Mouse (Mus musculus) monocyte, adult 5-6 weeks (primary cell): Measurements from ENCODE around the gene Plek2. TPM values are rescaled to one million over a fixed set of nuclear protein-coding genes. Genes with fewer than 3 reads are reported as not detected.
"Not testable (repeated sequence)": the region's sequence is repeated elsewhere in the genome, so short reads cannot be mapped to it uniquely, and the experiment has no call there.

ENCODE experiments used
- ATAC-seq: fragments of 153-309, 156-312 bp; replicated peaks from 2 replicates; pipeline ENCODE4 v1.8.0; 2017; ENCODE audit warnings: mild to moderate bottlenecking; ENCODE audit not compliant: low TSS enrichment, insufficient number of reproducible peaks, severe bottlenecking, poor library complexity, low FRiP score
- total RNA-seq: library from RNA; stranded (forward); fragments of 200-1000, 200-491, 200-594 nt; gene quantifications from 3 replicates; pipeline ENCODE4 v1.2.3, GENCODE M21; 2017

Gene Plek2
- total RNA-seq: not detected in 3 replicates

GRCm38 (mm10) chr12:78906707-78907162, at the start of gene Plek2:
Plek2 (minus strand) TSS chr12:78906964.
- no peak for ATAC-seq

GRCm38 (mm10) chr12:78956405-78956804, 49.6 kb upstream of the Plek2 start:
- no peak for ATAC-seq

DNA sequence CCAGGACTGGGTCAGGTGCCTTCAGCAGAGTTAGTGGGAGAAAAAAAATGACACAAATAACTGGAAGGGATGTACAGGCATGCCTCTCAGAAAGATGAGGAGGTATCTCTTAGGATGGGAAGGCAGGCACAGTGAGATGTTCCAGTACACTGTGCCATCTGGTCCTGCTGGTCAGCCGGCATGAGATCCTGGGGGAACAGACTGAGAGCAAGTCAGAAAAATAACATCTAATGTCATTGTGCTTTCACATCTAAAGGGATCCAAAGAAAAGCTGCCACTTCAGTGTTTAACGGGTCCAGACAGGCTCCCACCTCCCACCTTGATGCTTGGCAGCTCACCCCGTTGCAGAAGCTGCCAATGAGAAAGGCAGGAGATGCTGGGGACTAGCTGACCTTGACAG, 45.7 kb upstream of the Plek2 start:
- no peak for ATAC-seq

DNA sequence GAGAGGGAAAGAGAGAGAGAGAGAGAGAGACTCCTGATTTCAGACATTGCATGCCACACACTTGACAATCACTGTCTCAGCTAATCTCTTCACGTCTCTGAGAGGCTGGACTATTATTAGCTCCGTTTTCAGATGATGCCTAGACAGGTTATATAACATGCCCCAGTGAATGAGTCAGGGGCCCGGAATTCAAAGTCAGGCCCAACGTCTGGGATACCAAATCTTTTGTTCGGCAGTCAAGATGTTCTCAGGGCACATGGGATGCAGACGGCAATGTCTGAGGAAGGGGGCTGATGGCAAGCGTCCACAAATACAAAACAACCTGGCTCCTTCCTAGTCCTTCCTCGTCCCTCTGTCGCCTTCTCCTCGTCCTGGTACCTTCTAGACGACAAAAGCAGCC, 45.3 kb upstream of the Plek2 start:
- ATAC-seq: no peak

GRCm38 (mm10) chr12:78947661-78948060, 40.9 kb upstream of the Plek2 start:
- no peak for ATAC-seq

GRCm38 (mm10) chr12:78947161-78947560, 40.4 kb upstream of the Plek2 start:
- no peak for ATAC-seq

DNA sequence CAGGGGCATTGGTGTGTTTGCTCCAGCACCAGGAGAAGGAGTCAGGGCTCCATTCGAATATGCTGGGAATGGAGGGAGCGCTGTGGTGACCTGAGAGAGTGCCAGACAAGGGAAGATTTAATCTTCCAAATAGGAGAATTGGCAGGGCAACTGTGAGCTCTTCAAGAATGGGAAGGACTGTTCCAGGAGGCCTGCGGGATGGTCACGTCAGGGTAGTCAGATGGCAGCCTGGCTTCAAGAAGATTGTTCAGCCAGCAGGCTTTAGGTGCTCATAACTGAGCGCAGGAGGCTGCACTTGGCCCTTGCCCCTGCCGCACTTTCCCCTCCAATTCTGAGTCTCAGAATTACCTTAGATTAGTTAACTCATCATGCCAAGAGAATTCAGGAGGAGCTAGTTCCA, 36.2 kb upstream of the Plek2 start:
- no peak for ATAC-seq

GRCm38 (mm10) chr12:78940081-78940480, 33.3 kb upstream of the Plek2 start:
- no peak for ATAC-seq

- ATAC-seq: no peak
These were observed 32.8 kb upstream of the Plek2 start for GRCm38 (mm10) chr12:78939393-78940037.

GRCm38 (mm10) chr12:78936494-78936893, 29.7 kb upstream of the Plek2 start:
- no peak for ATAC-seq

DNA sequence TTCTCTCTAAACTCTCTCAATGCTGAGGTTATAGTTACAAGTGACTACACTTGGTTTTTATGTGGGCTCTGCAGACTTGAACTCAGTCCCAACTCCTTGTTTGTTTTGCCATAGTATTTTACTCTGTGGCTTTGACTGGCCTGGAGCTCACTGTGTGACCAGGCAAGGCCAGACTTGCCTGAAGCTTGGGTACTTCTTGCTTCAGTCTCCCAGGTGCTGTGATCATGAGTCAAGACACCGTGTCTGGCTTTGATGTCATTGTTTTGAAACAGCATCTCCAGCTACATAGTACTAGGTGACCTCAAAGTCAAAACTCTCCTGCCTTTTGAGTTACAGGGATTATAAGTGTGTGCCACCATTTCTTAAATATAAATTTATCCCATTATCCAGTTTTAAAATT, 23.1 kb upstream of the Plek2 start:
- no peak for ATAC-seq

DNA sequence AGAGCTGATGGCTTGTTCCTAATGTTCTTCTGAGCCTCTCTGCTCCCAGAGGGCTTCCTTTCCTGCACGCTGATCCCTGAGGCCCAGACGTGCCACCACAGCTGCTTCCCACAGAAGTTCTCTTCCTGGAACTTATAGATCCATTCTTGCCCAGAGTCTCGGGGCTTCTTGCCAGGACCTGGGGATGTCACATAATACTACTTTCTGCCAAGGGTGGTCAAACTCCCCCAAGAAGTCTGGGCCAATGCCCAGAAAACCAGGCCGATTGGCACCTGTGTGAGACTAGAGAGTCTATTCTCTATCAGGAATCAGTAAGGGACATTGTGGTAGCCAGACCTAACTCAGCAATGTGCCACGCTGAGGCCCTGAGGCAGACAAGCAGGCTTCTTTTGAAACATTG, 20.5 kb upstream of the Plek2 start:
- ATAC-seq: no peak

- ATAC-seq: no peak
These were observed 16.9 kb upstream of the Plek2 start for GRCm38 (mm10) chr12:78923539-78924189.

- ATAC-seq: not testable (repeated sequence)
These were observed 16.2 kb upstream of the Plek2 start for GRCm38 (mm10) chr12:78922977-78923376.

DNA sequence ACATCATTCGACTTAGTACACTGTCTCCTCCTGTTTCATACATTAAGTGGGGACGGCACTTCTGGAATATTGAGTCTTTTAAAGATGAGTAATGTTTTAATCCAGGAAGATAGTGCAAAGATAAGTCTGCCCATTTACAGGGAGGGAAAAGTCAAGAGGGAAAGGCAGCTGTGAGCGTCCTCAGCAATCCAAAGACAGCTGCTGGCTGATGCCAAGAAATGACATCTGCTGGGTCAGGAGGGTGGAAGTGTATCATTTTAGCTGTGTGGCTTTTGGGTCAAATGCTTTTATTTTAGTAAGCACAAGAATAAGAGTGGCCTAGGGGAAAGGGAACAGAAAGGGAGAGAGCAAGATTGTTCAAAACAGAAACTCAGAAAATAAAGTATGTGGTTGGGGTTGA, 15.3 kb upstream of the Plek2 start:
- no peak for ATAC-seq

- ATAC-seq: no peak
These were observed 14.7 kb upstream of the Plek2 start for GRCm38 (mm10) chr12:78921421-78921820.

GRCm38 (mm10) chr12:78919079-78919712, 12.4 kb upstream of the Plek2 start:
- ATAC-seq: peak; percentile 93

GRCm38 (mm10) chr12:78918227-78919078, 11.7 kb upstream of the Plek2 start:
- ATAC-seq: peak; percentile 84

DNA sequence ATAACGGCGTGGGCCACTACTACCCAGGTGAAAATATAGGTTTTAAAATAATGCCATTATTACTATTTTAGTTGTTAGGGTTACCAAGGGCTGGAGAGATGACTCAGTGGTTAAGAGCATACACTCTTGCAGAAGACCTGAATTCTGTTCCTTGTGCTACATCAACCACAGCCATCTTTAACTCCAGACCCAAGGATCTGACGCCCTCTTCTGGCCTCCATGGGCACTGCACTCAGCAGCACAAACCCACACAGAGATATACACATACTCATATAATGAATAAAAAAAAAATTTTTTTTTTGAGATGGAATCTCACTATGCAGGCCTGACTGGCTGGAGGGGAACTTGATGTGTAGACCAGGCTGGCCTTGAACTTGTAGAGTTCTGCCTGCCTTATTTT, 9.5 kb upstream of the Plek2 start:
- ATAC-seq: no peak
